Mouse (Mus musculus): Measurements from ENCODE around the gene Raet1e. TPM values are rescaled to one million over a fixed set of nuclear protein-coding genes. Genes with fewer than 3 reads are reported as not detected.
"Not testable (repeated sequence)": the region's sequence is repeated elsewhere in the genome, so short reads cannot be mapped to it uniquely, and the experiment has no call there.

Gene Raet1e
- polyA plus RNA-seq, 1 experiment from 2014 or later, result 0.81 TPM

DNA sequence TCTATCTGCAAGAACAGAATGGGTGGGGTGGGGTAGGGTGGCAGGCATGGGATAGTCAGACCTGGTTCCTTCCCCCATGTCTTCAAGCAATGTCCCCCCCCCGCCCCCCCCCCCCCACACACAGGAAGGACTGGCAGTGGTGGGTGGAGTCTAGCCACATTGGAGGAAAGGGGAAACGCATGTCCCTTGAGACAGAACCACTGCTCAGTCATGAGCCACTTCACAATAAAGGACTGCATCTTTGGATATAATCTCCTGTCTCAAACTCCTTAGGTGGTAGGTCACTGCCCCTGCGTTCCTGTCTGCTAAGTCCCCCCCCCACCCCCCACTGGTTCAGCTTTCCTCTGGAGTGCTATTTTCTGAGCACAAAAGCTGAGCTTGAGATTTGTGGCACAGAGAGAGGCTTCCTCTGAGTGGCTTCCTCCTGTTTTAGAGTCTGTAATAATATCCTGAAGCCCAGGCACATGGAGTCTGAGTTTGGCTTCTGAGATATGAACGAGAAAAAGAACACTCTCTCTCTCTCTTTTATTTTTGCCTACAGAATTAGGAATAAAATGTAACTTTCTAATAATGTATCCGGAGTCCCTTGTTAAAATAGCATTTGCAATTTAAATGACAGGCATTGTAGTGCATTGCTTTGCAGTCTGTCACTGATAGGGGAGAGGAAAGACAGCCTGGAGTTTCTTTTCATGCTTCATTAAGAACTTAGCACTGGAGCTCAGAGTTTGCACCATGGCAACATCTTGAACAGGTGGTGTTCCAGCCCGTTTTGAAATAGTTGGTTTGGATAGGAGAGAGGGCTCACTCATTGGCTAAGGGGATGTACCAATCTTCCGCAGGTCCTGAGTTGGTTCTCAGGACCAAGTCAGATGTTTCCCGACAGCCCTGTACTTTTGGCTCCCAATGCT lies 112.8 kb downstream of the Raet1e start:
- not testable (repeated sequence) for H3K9ac ChIP-seq; H3K36me3 ChIP-seq (replicated peaks); H3K4me3 ChIP-seq; H3K27ac ChIP-seq; H3K9me3 ChIP-seq; H3K4me2 ChIP-seq
- ATAC-seq (replicated peaks), result peak; percentile 51; the same call in 1 of the 2 replicates
- WGBS, result 5% methylated on average over 7 of the region's 8 CpGs
- H3K27me3 ChIP-seq (replicated peaks), result peaks cover 11% of the 10 kb centered on the region; the same call in 1 of the 2 replicates
- peaks cover 15% of the 10 kb centered on the region for H3K4me1 ChIP-seq

DNA sequence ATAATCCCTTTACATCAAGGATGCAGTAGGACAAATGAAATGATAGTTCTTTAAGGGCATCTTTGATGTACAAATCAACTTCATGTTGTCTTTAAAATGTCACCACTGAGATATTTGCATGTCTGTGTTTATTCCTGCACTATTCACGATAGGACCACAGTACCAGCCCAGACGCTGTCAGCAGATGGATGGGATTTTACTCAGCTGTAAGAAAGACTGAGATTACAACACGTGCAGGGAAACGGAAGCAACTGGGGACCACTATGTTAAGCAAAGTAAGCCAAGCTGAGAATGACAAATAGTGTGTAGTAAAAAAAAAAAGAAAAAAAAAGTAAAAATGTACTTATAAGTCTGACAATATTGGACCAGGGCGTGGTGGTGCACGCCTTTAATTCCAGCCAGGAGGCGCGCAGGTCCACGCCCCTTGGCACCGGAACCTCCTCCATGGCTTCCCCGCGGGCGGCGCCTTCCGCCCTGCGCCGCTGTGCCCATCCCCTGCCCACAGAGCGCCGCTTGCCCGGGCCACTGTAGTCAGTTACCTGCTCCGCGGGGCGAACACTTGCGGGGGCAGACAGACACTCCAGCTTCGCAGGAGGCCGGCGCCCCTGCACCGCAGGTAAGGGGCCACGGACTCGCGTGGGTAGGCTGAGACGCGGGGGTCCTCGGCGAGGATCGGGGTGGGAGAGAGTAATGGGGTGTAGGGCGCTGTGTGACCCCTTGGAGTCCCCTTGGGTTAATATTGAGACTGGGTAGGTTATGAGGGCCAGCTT lies 114.7 kb downstream of the Raet1e start:
- peak overlapping the region; percentile 45 for H3K4me3 ChIP-seq
- not testable (repeated sequence) for H3K27ac ChIP-seq; H3K9me3 ChIP-seq; H3K36me3 ChIP-seq (replicated peaks)
- peaks cover 15% of the 10 kb centered on the region for H3K4me1 ChIP-seq
- ATAC-seq (replicated peaks), result peak; percentile 81
- H3K27me3 ChIP-seq (replicated peaks), result peaks cover 11% of the 10 kb centered on the region; the same call in 1 of the 2 replicates
- H3K9ac ChIP-seq, result peak overlapping the region; percentile 25; the same call in 1 of the 2 replicates
- WGBS, result 1% methylated on average over 37 of the region's 37 CpGs
- H3K4me2 ChIP-seq, result peak overlapping the region; percentile 92

DNA sequence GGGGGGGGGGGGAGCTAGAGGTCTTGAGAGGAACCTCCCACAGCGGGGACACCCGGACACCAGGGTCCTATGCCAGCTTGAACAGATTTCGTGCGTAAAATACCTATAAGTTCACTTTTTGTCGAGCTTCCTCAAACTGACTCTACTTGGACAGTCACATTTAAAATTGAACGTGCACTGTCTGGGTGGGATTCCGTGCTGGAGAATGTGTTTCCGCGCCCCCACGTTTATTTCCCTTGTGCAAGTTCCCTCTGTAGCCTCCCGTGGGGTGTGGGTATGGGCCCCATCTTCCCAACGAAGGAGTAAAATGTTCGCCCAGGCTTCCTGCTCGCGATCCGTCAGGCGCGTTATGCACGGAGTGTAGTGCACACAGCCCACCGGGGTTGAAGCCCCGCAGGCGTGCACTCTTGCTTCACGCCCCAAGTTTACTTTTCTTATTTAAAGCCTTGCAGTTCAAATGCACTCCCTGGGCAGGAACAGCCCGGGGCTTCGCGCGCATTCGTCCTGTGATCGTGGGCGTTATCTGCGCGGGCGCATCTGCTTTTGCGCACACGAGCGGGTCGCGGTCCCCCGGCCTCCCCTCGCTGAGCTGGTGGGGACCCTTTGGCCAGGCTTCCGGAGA lies 115.4 kb downstream of the Raet1e start:
- Histone ChIP-seq H3K27ac (no peak overlapping the region), H3K4me1 (peaks cover 15% of the 10 kb centered on the region), H3K4me3 (peak overlapping the region; percentile 45), H3K4me2 (peak overlapping the region; percentile 92), H3K9me3 (no peaks in the 10 kb centered on the region), H3K36me3 (replicated peaks) (no peaks in the 10 kb centered on the region), H3K9ac (peak overlapping the region; percentile 25; the same call in 1 of the 2 replicates), H3K27me3 (replicated peaks) (peaks cover 11% of the 10 kb centered on the region; the same call in 1 of the 2 replicates)
- ATAC-seq (replicated peaks), result peak; percentile 67
- WGBS, result under 1% methylated on average over 41 of the region's 41 CpGs

DNA sequence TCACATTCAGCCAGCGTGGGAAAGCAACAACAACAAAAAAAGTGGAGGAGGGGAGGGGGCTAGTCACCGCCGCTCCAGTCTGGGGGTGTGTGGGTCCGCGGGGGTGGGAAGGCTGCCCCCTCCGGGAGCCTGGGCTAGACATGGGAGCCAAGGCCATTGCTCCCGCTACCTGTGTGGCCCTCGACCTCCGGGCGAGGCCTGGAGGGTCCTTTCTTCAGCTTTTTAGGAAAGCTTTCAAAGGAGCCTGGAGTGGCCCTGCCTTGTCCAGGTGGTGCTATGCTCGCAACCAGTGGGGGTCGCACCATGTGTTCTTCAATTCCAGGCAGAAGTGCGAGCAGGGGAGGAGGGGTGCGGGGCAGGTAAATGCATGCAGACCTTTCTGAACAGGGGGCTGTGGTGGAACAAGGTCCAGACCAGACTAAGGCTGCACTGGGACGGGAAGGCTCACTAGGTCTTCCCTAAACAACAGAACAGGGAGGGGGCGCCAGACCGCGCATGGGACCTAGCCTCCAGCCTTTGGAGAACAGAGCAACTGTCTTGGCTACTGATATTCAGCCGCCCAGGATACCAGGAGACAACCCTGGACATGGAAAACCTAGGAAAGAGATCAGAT lies 116.2 kb downstream of the Raet1e start:
- no peak overlapping the region for H3K27ac ChIP-seq
- peaks cover 11% of the 10 kb centered on the region; the same call in 1 of the 2 replicates for H3K27me3 ChIP-seq (replicated peaks)
- no peak overlapping the region for H3K9ac ChIP-seq
- no peaks in the 10 kb centered on the region for H3K9me3 ChIP-seq
- peak overlapping the region; percentile 92 for H3K4me2 ChIP-seq
- 8% methylated on average over 19 of the region's 19 CpGs for WGBS
- no peak for ATAC-seq (replicated peaks)
- peaks cover 15% of the 10 kb centered on the region for H3K4me1 ChIP-seq
- H3K4me3 ChIP-seq, result peak overlapping the region; percentile 45
- no peaks in the 10 kb centered on the region for H3K36me3 ChIP-seq (replicated peaks)

DNA sequence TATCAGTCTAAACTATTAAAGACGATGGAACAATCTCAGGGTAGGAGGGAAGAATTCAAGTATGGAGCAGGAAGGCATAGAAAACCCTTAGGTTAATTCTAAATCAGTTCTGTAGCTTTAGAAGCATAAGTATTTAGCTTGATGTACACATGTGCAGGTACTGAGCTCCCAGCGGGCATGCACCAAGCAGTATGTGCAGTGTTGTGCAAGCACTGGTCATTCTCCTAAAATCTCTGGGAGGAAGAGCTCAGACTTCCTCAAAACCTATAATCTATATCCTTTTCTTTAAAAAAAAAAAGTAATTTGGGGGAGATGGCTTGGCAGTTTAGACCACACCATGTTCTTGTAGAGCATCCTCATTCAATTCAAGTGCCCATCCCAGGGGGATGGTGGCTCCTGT lies 120.1 kb downstream of the Raet1e start:
- Histone ChIP-seq H3K27me3 (replicated peaks) (peaks cover 11% of the 10 kb centered on the region; the same call in 1 of the 2 replicates), H3K4me1 (peaks cover 11% of the 10 kb centered on the region)
- not testable (repeated sequence) for H3K9me3 ChIP-seq; ATAC-seq (replicated peaks); H3K27ac ChIP-seq; H3K4me2 ChIP-seq; H3K4me3 ChIP-seq; H3K36me3 ChIP-seq (replicated peaks); H3K9ac ChIP-seq
- WGBS, result 91% methylated on average over 2 of the region's 2 CpGs

DNA sequence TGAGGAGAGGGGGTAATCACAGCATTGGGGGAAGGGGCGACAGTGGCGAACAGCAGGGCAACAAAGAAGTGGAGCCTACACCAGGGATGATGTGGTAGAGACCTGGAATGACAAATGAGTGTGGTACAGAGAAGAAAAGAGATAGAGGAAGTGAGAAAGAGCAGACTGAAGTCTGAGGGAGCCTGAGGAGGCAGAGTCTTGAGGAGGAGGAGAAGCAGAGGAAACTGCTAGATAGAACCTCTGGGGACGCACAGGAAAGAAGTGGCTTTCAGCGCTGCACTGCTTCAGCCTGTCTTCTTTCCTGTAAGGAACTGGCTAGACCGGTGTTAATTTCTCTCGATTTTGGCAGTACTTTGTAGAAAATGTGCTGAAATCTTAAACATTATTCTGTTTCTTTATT lies 124.4 kb downstream of the Raet1e start:
- WGBS, result 55% methylated on average over 6 of the region's 6 CpGs
- no peak for ATAC-seq (replicated peaks)
- H3K4me2 ChIP-seq, result no peak overlapping the region

DNA sequence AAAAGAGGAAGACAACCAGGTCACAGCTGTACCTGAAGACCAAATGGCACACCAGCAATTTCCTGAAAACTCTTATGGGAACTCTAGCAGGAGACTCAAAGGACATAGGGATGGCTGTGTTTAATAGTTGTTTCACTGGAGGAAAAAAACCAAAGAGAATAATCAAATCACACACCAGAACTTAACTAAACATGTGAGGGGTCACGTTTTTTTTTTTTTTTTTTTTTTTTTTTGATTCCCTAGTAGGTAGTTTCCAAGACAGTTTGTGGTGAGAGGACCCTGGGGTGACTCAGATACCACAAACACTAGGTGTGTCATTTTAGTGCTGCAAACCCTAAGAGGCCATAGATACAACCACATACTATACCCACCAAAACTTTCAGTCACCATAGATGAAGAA lies 137.3 kb downstream of the Raet1e start:
- H3K4me1 ChIP-seq, result no peaks in the 10 kb centered on the region
- no peak overlapping the region for H3K9ac ChIP-seq
- no peak for ATAC-seq (replicated peaks)
- H3K4me3 ChIP-seq, result no peak overlapping the region
- no peaks in the 10 kb centered on the region for H3K36me3 ChIP-seq (replicated peaks)
- no peak overlapping the region for H3K27ac ChIP-seq
- no peaks in the 10 kb centered on the region for H3K9me3 ChIP-seq
- no peak overlapping the region for H3K4me2 ChIP-seq
- no peaks in the 10 kb centered on the region for H3K27me3 ChIP-seq (replicated peaks)
- WGBS, result 40% methylated on average over 1 of the region's 1 CpGs

More for the DNA sequence above, 124.4 kb downstream of the Raet1e start:
- Histone ChIP-seq H3K36me3 (replicated peaks) (no peaks in the 10 kb centered on the region), H3K4me1 (no peaks in the 10 kb centered on the region), H3K9ac (no peak overlapping the region), H3K4me3 (no peak overlapping the region), H3K27ac (no peak overlapping the region), H3K27me3 (replicated peaks) (no peaks in the 10 kb centered on the region), H3K9me3 (no peaks in the 10 kb centered on the region)

DNA sequence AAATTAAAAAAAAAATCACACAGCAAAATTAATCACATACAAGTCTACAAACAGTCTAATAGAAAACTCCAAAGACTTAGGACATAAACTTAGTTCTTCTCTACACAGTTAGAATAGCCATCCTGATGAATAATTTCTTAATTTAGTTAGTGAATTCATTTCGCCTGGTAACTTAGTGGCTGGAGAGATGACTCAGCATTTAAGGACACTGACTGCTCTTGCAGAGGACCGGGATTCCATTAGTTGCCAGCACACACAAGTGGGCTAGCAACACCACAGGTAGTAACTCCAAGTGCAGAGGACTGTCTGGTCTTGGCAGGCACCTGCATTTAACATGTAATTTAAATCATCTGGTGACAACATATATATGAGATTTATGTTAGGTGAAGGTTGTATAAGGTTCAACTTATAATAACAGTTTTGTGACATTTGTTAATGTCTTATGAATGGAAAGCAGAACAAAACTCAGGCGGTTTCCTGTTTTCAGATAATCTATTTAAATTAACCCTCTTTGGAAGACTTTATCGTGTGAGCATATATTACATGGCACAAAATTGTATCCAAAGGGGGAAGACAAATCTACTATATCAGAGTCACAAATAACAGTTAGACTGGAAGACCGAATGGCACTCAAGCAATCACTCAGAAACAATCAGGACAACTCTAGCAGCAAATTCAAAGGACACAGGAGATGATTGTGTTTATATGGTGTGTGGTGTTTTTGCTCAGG lies 138.8 kb downstream of the Raet1e start:
- Histone ChIP-seq H3K36me3 (replicated peaks) (no peaks in the 10 kb centered on the region), H3K4me1 (no peaks in the 10 kb centered on the region), H3K9me3 (no peaks in the 10 kb centered on the region), H3K4me3 (no peak overlapping the region), H3K27me3 (replicated peaks) (no peaks in the 10 kb centered on the region), H3K27ac (no peak overlapping the region), H3K9ac (no peak overlapping the region), H3K4me2 (no peak overlapping the region)
- ATAC-seq (replicated peaks), result no peak
- WGBS, result 80% methylated on average over 5 of the region's 5 CpGs

DNA sequence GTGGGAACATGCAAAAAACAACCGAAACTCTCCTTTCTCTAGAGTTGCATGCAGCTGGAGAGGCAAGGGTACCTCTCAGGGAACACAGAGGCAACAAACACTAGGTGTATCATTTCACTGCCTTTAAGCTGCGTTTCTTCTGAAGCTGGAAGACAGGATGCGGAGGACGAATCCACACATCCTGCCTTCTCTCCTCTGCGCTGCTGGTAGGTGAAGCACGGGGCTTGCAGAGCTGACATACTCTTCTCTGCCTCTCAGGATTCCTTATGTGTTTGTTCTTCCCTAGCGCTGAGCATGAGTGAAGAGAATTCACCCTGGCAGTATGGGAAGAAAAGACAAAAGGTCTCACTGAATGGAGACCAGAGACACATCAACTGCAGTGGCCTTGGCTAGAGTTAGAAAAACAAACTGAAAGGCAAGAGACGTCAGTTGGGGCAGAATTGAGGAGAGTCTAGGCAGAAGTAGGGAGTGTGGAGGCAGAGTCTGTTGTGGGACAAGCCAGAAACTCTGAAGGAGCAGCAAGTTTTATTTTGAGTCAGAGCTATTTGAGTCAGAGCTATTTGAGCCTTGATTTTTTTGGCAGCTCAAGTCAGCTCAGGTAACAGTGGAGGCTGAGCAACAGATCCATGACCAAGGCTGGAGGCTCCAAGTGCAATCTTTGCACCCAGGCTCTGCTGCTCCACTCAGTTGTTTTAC lies 139.5 kb downstream of the Raet1e start:
- no peak overlapping the region for H3K27ac ChIP-seq
- no peaks in the 10 kb centered on the region for H3K36me3 ChIP-seq (replicated peaks)
- no peak for ATAC-seq (replicated peaks)
- no peaks in the 10 kb centered on the region for H3K9me3 ChIP-seq
- H3K4me3 ChIP-seq, result no peak overlapping the region
- no peak overlapping the region for H3K9ac ChIP-seq
- H3K27me3 ChIP-seq (replicated peaks), result no peaks in the 10 kb centered on the region
- 66% methylated on average over 8 of the region's 8 CpGs for WGBS
- H3K4me1 ChIP-seq, result no peaks in the 10 kb centered on the region
- H3K4me2 ChIP-seq, result no peak overlapping the region

DNA sequence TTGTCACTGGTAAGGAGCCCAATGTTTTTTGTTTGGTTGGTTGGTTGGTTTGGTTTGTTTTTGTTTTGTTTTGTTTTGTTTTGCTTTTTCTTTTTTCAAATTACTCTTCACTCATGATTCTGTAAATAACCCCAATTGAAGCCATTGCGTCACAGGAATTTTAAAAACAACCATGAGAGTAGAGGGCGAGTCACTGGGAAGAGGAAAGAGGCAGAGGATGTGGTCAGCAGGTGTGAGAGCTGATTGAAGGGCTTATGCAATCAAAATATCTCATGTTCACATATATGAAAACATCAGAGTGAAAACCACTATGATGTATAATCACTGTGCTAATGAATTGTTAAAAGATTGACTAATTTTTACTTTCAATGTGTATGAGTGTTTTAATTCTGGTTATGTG lies 141.0 kb downstream of the Raet1e start:
- no peak for ATAC-seq (replicated peaks)
- Histone ChIP-seq H3K4me2 (no peak overlapping the region), H3K36me3 (replicated peaks) (no peaks in the 10 kb centered on the region), H3K9ac (no peak overlapping the region), H3K27ac (no peak overlapping the region), H3K4me3 (no peak overlapping the region), H3K9me3 (no peaks in the 10 kb centered on the region), H3K27me3 (replicated peaks) (no peaks in the 10 kb centered on the region), H3K4me1 (no peaks in the 10 kb centered on the region)
- WGBS, result 84% methylated on average over 2 of the region's 2 CpGs

DNA sequence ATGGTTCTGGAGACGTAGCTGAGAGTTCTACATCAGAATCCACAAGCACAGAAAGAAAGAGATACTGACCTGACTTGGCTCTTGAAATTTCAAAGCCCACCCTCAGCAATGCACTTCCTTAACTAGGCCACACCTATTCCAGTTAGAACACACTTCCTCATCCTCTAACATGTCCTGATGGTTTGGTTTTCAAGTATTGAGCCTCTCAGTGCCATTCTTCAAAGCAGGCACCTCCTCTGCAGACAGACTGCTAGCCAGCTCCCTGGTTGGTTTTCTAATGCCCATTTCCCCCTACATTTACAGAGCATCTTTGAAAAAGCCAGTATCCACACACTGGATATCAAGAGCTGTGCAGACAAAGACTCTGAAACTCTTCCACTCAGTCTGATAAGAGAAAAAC lies 143.3 kb downstream of the Raet1e start:
- Histone ChIP-seq H3K9ac (no peak overlapping the region), H3K27ac (no peak overlapping the region), H3K27me3 (replicated peaks) (no peaks in the 10 kb centered on the region), H3K4me1 (no peaks in the 10 kb centered on the region), H3K9me3 (no peaks in the 10 kb centered on the region), H3K4me2 (no peak overlapping the region), H3K4me3 (no peak overlapping the region), H3K36me3 (replicated peaks) (no peaks in the 10 kb centered on the region)
- 79% methylated on average over 1 of the region's 1 CpGs for WGBS
- no peak for ATAC-seq (replicated peaks)

Data from midbrain, embryonic 15.5 days (tissue).